Mouse (Mus musculus): ENCODE data around the gene Fgfr2.

The Fgfr2 gene

GRCm38 (mm10) chr7:132777728-132778453 is 345.3 kb downstream of the Fgfr2 start:
- CTCF ChIA-PET = interaction anchor here (0.8 kb wide), 1 partner anchor 43 kb away, joined by 3 read pairs; no protein-coding TSS in a partner anchor

- CTCF ChIA-PET = interaction anchor here (0.8 kb wide), 1 partner anchor 42 kb away, joined by 3 read pairs; no protein-coding TSS in a partner anchor
These were observed 346.0 kb downstream of the Fgfr2 start for GRCm38 (mm10) chr7:132777117-132777516.

GRCm38 (mm10) chr7:132776338-132777111 is 346.6 kb downstream of the Fgfr2 start:
- CTCF ChIA-PET = interaction anchor here (0.8 kb wide), 1 partner anchor 42 kb away, joined by 3 read pairs; no protein-coding TSS in a partner anchor

- CTCF ChIA-PET = interaction anchor here (0.7 kb wide), 1 partner anchor 42 kb away, joined by 3 read pairs; no protein-coding TSS in a partner anchor
These were observed 347.2 kb downstream of the Fgfr2 start for GRCm38 (mm10) chr7:132775922-132776321.

- CTCF ChIA-PET = interaction anchor here (0.7 kb wide), 1 partner anchor 42 kb away, joined by 3 read pairs; no protein-coding TSS in a partner anchor
These were observed 347.8 kb downstream of the Fgfr2 start for GRCm38 (mm10) chr7:132775333-132775732.

GRCm38 (mm10) chr7:132773011-132773705 is 350.0 kb downstream of the Fgfr2 start:
- CTCF ChIA-PET = interaction anchor here (0.6 to 0.7 kb wide), 2 partner anchors 9 to 27 kb away, joined by 4 to 5 read pairs; no protein-coding TSS in a partner anchor

- CTCF ChIA-PET = no interaction called here
These were observed 350.7 kb downstream of the Fgfr2 start for GRCm38 (mm10) chr7:132772440-132772839.

GRCm38 (mm10) chr7:132768498-132769344 is 354.4 kb downstream of the Fgfr2 start:
- CTCF ChIA-PET = no interaction called here

- CTCF ChIA-PET = no interaction called here
These were observed 355.2 kb downstream of the Fgfr2 start for GRCm38 (mm10) chr7:132767999-132768370.

GRCm38 (mm10) chr7:132767233-132767998 is 355.7 kb downstream of the Fgfr2 start:
- CTCF ChIA-PET = no interaction called here

- CTCF ChIA-PET = no interaction called here
These were observed 356.8 kb downstream of the Fgfr2 start for GRCm38 (mm10) chr7:132766235-132766871.

- CTCF ChIA-PET = no interaction called here
These were observed 357.4 kb downstream of the Fgfr2 start for GRCm38 (mm10) chr7:132765629-132766186.

- CTCF ChIA-PET = no interaction called here
These were observed 358.2 kb downstream of the Fgfr2 start for GRCm38 (mm10) chr7:132764896-132765491.

GRCm38 (mm10) chr7:132764314-132764713 is 358.8 kb downstream of the Fgfr2 start:
- CTCF ChIA-PET = interaction anchor here (0.5 kb wide), 1 partner anchor 458 kb away, joined by 3 read pairs; no protein-coding TSS in a partner anchor

- CTCF ChIA-PET = interaction anchor here (0.5 kb wide), 1 partner anchor 457 kb away, joined by 3 read pairs; no protein-coding TSS in a partner anchor
These were observed 359.2 kb downstream of the Fgfr2 start for GRCm38 (mm10) chr7:132763911-132764310.

GRCm38 (mm10) chr7:132763351-132763750 is 359.8 kb downstream of the Fgfr2 start:
- CTCF ChIA-PET = no interaction called here

GRCm38 (mm10) chr7:132761409-132761808 is 361.7 kb downstream of the Fgfr2 start:
- CTCF ChIA-PET = no interaction called here

GRCm38 (mm10) chr7:132760589-132761180 is 362.5 kb downstream of the Fgfr2 start:
- CTCF ChIA-PET = no interaction called here
